Mouse (Mus musculus) thymus, adult 2 months (tissue): ENCODE measurements around the gene Cwc15. TPM values are rescaled to one million over a fixed set of nuclear protein-coding genes. Genes with fewer than 3 reads are reported as not detected.
A peak's percentile ranks its signal among the peaks of the same experiment; 100 is the strongest.

Experiments used
- DNase-seq: peaks from one replicate; pipeline ENCODE4 v3.0.0; 2021
- H3K27ac ChIP-seq: fragments of 200-500 bp; 2 replicates; pipeline ENCODE4 v1.5.1; 2012; ENCODE audit warnings: low read length, control low read depth; ENCODE audit not compliant: control insufficient read depth, insufficient read depth
- H3K27me3 ChIP-seq: fragments of 200-500 bp; 2 replicates; pipeline ENCODE4 v1.6.1; 2012; ENCODE audit warnings: mild to moderate bottlenecking, low read length, moderate library complexity, mixed read lengths; ENCODE audit not compliant: control insufficient read depth, insufficient read depth
- H3K36me3 ChIP-seq: fragments of 200-500 bp; 2 replicates; pipeline ENCODE4 v1.6.1; 2012; ENCODE audit warnings: mild to moderate bottlenecking, low read length, moderate library complexity; ENCODE audit not compliant: control insufficient read depth, insufficient read depth
- H3K4me1 ChIP-seq: fragments of 200-500 bp; replicated peaks from 2 replicates; pipeline ENCODE4 v1.6.1; 2012; ENCODE audit warnings: low read length; ENCODE audit not compliant: control insufficient read depth, insufficient read depth
- H3K4me3 ChIP-seq: fragments of 200-500 bp; 2 replicates; pipeline ENCODE4 v1.5.1; 2012; ENCODE audit warnings: mild to moderate bottlenecking, low read length, control low read depth, moderate library complexity; ENCODE audit not compliant: control insufficient read depth, insufficient read depth
- CTCF ChIP-seq: fragments of 200-500 bp; IDR thresholded peaks from 2 replicates; pipeline ENCODE4 v1.5.1; 2012; ENCODE audit warnings: mild to moderate bottlenecking, control low read depth, low read length, moderate library complexity, borderline replicate concordance; ENCODE audit not compliant: control insufficient read depth, poor library complexity, insufficient read depth; ENCODE audit errors: extremely low read depth
- POLR2A ChIP-seq: fragments of 200-500 bp; IDR thresholded peaks from 2 replicates; pipeline ENCODE4 v1.6.1; 2012; ENCODE audit warnings: mild to moderate bottlenecking, low read length, control low read depth, moderate library complexity; ENCODE audit not compliant: control insufficient read depth, poor library complexity, insufficient read depth; ENCODE audit errors: extremely low read depth
- WGBS: fragments of 180-500 bp; shearing (Covaris S2); methylation state at CpG from one replicate; pipeline ENCODE4 v1.1.7; 2018; 5-methylcytosine and 5-hydroxymethylcytosine counted together
- polyA plus RNA-seq: library from polyadenylated mRNA; depleted of rRNA; stranded (reverse); fragments of >200 nt; gene quantifications from 2 replicates; pipeline ENCODE4 v1.2.3, GENCODE M21; 2012; rRNA removed

Cwc15 gene
- polyA plus RNA-seq, 1 experiment: 12.3 TPM

DNA sequence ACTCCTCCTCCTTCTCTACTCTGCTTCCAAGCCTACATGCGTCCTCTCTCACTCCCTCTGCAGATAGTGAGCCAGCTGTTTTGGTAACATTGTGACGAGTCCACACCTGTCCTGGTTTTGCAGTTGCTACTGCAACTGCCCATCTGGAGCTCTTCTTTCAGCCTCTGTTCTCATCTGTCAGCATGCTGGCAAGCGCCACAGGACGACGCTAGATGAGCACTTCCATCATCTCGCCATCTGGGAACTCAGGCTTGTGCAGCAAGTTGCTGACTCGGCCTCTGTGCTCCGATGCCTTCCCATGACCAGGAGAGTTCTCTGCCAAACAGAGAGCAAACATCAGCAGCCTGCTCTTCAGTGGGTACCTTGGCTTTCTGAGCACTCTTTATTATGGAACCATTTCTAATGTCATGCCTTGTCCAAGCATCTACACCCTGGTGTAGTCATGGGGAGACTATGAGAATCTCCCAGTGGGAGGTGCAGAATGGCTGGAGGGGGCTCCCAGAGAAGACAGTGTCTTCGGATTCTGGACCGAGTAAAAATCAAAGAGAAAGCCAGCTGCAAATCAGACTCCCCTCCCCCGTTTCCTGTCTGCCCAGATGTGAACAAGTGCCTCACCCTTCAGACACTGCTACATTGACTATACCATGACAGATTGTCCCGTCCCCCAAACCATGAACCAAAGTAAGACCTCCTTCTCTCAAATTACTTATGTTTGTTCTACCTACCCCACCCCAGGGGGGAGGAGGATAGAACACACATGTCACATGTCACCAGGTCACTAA, 47.4 kb downstream of the Cwc15 start:
- Histone ChIP-seq H3K4me1 (peaks cover 21% of the 10 kb centered on the region), H3K27ac (peak overlapping the region; percentile 22; the same call in 1 of the 2 replicates), H3K27me3 (no peaks in the 10 kb centered on the region), H3K4me3 (no peak overlapping the region), H3K36me3 (no peaks in the 10 kb centered on the region)
- 52% methylated on average over 12 of the region's 12 CpGs for WGBS
- DNase-seq: peak; percentile 33
- TF ChIP-seq CTCF (no peak), POLR2A (no peak)

DNA sequence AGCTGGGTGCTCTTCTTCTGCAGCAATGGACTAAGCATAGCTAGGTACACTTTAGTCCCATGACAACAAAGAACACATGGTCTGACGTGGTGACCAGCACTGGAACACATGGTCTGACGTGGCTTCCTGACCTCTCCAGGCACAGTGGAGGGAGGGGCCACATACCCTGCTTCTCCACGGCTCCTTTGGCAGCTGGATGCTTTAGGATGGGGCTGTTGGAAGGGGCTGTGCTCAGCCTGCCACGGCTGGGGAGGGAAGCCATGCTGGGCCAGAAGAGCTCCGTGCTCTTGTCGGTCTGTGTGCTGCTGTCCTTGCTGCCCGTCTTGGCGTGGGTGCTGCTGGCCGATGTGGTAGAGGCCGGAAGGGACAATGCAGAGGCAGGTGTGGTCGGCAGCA, 47.9 kb downstream of the Cwc15 start:
- Histone ChIP-seq H3K4me1 (peaks cover 21% of the 10 kb centered on the region), H3K27me3 (no peaks in the 10 kb centered on the region), H3K4me3 (no peak overlapping the region), H3K36me3 (no peaks in the 10 kb centered on the region), H3K27ac (no peak overlapping the region)
- TF ChIP-seq CTCF: no peak
- no peak for TF ChIP-seq POLR2A
- WGBS: 72% methylated on average over 11 of the region's 11 CpGs
- no peak for DNase-seq

DNA sequence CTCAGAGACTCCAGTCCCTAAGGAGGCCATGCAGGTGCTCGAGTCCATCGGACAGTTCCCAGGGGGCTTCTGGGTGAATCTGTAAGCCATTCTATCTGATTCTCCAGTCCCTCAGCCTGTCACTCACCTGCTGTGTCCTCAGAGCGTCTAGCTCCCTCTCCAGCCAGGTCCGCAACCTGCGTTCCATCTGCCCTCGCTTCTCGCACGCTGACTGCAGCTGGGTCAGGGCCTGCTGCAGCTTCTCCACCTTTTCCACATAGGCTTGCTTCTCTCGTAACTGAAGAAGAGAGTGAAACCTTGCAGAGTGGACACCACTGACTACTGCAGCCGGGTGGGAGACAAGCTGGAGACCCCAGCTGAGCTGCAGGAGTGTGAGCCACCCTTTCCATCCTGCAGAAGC, 57.9 kb downstream of the Cwc15 start:
- peaks cover 8% of the 10 kb centered on the region for H3K4me1 ChIP-seq
- no peak for DNase-seq
- TF ChIP-seq CTCF (no peak), POLR2A (no peak)
- H3K27ac ChIP-seq: no peak overlapping the region
- 94% methylated on average over 10 of the region's 10 CpGs for WGBS
- no peaks in the 10 kb centered on the region for H3K27me3 ChIP-seq
- no peaks in the 10 kb centered on the region for H3K36me3 ChIP-seq
- no peak overlapping the region for H3K4me3 ChIP-seq

DNA sequence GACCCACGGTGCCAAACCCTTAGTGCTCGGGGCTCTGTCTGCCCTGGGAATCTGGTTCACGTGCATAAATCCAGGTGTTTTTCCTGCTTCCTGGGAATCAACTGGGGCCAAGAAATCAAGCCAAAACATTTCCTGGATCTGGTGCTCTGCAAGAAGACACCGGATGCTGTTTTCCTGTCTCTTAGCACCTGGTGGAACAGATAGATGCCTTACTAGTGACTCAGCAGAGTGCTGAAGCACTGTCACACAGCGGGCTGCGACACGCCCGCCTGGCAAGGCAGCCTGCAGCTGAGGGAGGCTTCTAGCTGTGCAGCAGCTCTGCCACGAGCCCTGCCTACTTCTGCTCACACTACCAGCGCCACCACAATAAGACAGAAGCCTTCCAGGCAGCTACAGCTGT, 59.0 kb downstream of the Cwc15 start:
- TF ChIP-seq CTCF (no peak), POLR2A (no peak)
- peak overlapping the region; percentile 55 for H3K27ac ChIP-seq
- WGBS: 10% methylated on average over 10 of the region's 10 CpGs
- no peak overlapping the region for H3K4me3 ChIP-seq
- peaks cover 8% of the 10 kb centered on the region for H3K4me1 ChIP-seq
- no peaks in the 10 kb centered on the region for H3K27me3 ChIP-seq
- DNase-seq: peak; percentile 46
- no peaks in the 10 kb centered on the region for H3K36me3 ChIP-seq

DNA sequence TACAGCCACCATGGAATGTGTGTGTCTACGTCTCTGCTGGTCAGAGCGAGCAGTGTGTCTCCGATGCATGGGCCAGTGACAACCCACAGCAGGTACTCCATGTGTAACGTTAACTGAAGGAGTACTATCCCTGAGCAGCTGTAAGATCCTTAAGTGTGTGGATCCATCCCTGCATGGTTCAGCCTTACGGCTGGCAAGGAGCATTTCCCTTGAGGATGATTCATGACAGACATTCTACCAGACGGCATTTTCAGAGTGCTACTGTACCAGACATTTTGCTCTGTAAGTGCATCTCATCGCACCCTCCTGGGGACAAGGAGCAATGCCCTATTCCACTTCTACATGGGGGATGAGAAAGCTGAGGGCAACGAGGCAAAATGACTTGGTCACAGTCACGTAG, 59.6 kb downstream of the Cwc15 start:
- WGBS: 88% methylated on average over 9 of the region's 9 CpGs
- DNase-seq: no peak
- Histone ChIP-seq H3K4me3 (no peak overlapping the region), H3K27me3 (no peaks in the 10 kb centered on the region), H3K27ac (no peak overlapping the region), H3K36me3 (no peaks in the 10 kb centered on the region), H3K4me1 (peaks cover 8% of the 10 kb centered on the region)
- TF ChIP-seq CTCF (no peak), POLR2A (no peak)

Other genes starting within 250 kb of the Cwc15 start
- 23.6 and 55.7 TPM in 2 replicates for gene Sesn3, start 225.6 kb upstream of the Cwc15 start, polyA plus RNA-seq
- gene Endod1, start 119.1 kb upstream of the Cwc15 start, polyA plus RNA-seq: 62.3 and 64.2 TPM in 2 replicates
- 0.22 and 0.26 TPM in 2 replicates for gene Kdm4d, start 135 bp upstream of the Cwc15 start, polyA plus RNA-seq
- 11.1 and 14.5 TPM in 2 replicates for gene Amotl1, start 144.4 kb downstream of the Cwc15 start, polyA plus RNA-seq
- 1.0 and 1.1 TPM in 2 replicates for gene Piwil4, start 240.1 kb downstream of the Cwc15 start, polyA plus RNA-seq